Mouse (Mus musculus) mouse embryonic stem cell (cell line): ENCODE measurements around the gene Tm7sf2.
"Not testable (repeated sequence)": the region's sequence is repeated elsewhere in the genome, so short reads cannot be mapped to it uniquely, and the experiment has no call there.

Experiments used
- in situ Hi-C, 2 experiments: fragments of 300-500 bp; cut with MboI; formaldehyde crosslinking; loops; 1 replicate in 1 of 2; 3 replicates in 1 of 2; pipeline ENCODE4 v1.14.3; 2019 to 2020; ENCODE audit warnings: low sequenced_read_pairs in 2 of 2, low pct_unique_long_range_greater_than_20kb in 1 of 2, mixed read lengths in 1 of 2; ENCODE audit not compliant: unreplicated experiment in 1 of 2

The Tm7sf2 gene

DNA sequence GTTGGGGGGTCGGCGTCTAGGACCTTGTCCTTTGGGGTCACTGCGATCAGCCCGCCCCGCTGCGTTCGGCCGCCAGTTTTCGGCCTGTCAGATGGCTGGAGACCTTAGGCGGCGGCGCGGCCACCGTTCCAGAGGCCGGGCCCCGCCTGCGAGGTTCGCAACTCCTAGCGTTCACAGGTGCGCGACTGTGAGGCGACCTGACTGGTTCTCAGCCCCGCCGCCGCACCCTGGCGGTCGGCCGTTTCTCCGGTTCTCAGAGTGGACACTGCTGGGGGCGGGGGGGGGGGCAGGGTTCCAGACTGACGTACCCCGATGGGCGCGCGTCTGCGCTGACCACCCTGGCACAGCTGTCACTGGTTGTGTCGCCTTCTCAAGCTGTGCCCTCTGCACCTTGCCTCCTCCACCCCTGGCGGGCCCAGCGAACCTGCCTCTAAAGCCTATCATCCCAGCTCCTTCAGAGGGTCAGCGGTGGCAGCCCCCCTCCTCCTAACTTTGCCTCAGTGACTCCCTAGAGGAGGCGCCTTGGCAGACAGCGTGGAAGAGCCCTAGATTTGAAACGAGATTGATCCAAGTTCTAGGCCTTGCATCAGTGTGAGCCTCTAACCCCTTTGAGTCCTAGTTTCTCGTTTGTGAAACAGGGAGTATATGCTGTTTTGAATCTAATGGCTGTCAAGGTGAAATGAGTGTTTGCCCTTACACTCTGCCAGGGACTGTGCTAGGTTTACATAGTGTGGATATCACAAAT, 20.8 kb downstream of the Tm7sf2 start:
- in situ Hi-C loops = no loop called here

DNA sequence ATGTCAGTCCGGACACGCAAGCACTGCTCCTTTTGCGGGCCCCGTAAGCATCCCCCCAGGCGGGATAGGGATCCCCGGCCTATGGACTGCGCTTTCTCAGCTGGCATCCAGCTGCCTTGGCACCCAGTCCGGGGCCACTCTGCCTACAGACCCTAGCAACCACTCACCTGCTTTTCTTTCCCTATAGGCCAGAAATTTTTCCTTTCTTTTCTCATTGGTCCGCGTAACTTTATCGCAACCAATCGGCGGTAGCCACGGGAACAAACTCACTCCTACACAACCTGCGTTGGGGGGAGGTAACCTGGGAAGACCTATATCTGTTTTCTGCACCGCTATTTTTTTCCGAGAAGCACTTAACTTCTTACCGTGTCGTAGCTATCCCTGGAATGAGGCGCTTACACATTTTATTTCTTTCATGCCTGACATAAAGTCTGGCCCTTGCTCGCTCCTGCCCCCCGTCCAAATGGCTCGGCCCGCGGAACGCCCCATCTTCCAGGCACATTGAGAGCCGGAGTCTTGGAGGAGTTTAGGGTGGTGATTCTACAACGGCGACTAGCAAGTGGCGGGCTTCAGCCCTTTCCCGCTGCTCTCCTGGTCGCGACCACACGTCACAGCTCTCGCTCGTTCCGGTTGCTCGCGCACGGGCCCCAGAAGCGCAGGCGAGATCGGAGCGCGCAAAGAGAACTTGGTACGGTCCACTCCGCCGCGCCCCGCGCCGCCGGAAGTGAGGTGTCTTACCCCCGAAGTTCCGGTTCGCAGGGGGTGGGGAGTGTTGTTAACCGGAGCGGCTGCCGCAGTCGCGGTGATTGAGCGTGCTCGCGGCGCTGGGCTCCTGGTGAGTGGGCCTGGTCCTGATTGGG, 21.6 kb downstream of the Tm7sf2 start, which contains the start of gene Syvn1:
Gene Syvn1 (plus strand): TSS at position 283 of the 860 bp plus-strand sequence.
- in situ Hi-C loops = no loop called here

GRCm38 (mm10) chr19:6045366-6046293, 22.5 kb downstream of the Tm7sf2 start:
- in situ Hi-C loops = no loop called here

DNA sequence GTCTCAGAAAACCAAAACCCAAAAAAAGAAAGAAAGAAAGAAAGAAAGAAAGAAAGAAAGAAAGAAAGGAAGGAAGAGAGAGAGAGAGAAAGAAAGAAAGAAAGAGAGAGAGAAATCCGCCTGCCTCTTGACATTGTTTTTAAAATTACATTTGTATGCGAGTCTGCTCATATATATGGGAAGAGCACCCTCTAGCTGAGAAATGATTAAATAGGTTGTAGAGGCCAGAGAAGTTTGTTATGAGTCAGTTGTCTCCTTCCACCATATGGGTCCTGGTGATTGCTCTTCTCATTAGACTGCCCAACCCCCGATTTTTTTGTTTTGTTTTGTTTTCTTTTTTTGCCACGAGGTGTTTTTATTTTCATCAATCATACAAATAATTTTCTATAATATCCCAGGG, 24.1 kb downstream of the Tm7sf2 start:
- in situ Hi-C loops = not testable (repeated sequence)

DNA sequence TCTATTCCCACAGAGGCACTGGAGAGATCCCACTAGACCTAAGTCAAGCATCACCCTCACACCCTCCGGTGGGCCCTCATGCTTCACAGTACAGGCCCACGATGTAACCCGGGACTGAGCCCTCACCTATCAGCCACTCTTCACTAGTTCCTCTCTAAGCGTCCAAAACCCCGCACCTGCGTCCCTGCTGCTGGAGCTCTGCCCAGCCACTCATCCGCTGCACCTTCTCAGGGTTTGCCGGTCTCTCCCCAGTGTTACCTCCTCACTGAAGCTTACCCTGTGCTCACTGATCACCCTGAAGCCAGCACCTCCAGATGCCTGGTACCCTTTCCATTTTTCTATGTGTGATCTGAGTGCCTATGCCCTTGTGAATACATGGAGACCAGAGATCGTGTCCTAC, 25.9 kb downstream of the Tm7sf2 start:
- in situ Hi-C loops = no loop called here

DNA sequence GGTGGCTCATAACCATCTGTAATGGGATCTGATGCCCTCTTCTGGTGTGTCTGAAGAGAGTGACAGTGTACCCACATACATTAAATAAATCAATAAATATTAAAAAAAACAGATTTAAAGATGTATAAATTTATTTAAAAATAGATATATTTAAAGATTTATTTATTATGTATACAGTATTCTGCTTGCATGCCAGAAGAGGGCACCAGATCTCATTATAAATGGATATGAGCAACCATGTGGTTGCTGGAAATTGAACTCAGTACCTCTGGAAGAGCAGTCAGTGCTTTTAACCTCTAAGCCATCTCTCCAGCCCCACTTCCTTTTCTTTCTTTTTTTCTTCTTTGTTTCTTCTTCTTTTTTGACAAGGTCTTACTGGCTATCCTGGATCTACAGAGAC, 28.2 kb downstream of the Tm7sf2 start:
- in situ Hi-C loops = no loop called here

GRCm38 (mm10) chr19:6038326-6038725, 29.8 kb downstream of the Tm7sf2 start:
- in situ Hi-C loops = loop anchor here in 1 of 2 experiments (5.0 kb wide), 1 partner anchor 89 kb away; the partner anchor contains the start of gene Snx15

- in situ Hi-C loops = loop anchor here in 1 of 2 experiments (5.0 kb wide), 1 partner anchor 90 kb away; the partner anchor contains the start of gene Snx15
Observed at GRCm38 (mm10) chr19:6037695-6038094, 30.5 kb downstream of the Tm7sf2 start.

GRCm38 (mm10) chr19:6035966-6036585, 32.1 kb downstream of the Tm7sf2 start:
- in situ Hi-C loops = loop anchor here in 1 of 2 experiments (5.0 kb wide), 1 partner anchor 91 kb away; the partner anchor contains the start of gene Snx15

DNA sequence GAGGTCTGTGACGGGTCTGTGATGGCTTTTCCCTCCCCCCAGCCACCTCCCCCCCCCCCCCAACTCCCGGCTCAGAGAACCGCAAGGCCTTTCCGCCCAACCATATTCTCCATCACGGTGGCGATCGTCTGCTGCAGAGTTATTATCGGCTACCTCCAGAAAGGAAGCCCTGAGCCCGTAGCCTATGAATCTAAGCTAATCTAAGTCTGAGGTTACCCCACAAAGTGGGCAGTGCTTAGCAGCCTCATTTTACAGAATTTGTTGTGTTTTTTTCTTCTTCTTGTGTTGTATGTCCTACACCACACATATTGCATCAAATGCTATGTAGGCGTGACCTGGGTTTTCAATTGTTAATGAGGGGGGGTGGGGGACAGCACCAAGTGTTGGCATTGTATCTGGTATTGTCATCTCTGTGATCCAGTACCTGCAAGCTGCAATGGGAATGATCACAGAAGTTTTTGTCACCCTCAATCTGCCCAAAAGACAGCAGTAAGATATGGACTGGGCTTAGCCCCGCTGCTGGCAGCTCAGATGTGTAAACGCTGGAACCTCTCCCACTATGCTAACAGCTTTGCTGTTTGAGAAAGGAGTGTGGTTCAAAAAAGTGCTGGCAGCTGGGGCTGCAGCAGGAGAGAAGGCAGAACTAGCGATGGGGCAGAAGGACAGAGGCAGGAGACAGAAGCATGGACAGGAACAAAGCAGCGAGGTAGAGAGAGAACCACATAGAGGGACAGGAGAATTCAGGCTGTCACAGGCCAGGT, 37.5 kb downstream of the Tm7sf2 start:
- in situ Hi-C loops = no loop called here

GRCm38 (mm10) chr19:6029426-6029825, 38.7 kb downstream of the Tm7sf2 start:
- in situ Hi-C loops = no loop called here

DNA sequence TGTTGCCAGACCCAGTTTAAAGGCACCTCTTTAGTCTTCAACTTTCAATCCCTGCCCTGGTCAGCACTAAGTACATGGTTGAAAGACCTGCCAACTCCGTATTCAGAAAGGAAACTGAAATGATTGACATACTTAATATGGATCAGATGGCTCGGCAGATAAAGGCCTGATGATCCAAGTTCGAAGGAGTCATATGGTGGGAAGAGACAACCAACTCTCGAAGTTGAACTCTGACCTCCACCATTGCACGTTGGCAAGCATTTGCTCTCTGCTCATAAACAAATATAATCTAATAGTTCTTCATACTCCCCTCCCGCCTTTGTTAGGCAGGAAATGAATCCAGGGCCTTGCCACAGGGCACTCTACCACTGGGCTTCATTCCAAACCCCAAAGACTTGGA, 39.2 kb downstream of the Tm7sf2 start:
- in situ Hi-C loops = no loop called here

GRCm38 (mm10) chr19:6023930-6024329, 44.2 kb downstream of the Tm7sf2 start:
- in situ Hi-C loops = no loop called here

DNA sequence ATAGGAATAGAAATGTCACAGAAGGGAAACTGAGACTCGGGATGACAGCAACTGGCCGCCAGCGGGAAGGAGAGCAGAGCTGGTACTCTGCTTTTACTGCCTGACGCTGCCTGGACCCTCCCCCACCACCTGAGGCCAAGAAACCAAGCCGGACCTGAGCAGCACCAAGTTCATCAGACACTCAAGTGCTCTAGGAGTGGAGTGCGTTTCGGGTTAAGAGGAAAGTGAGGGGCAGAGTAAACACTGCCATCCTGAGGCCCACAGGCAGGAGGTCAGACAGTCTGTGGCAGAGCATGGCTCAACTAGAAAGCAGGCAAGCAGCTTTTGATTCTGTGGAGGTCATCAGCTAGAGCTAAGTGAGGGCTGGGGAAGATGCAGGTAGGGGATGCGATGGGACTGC, 45.1 kb downstream of the Tm7sf2 start:
- in situ Hi-C loops = no loop called here

DNA sequence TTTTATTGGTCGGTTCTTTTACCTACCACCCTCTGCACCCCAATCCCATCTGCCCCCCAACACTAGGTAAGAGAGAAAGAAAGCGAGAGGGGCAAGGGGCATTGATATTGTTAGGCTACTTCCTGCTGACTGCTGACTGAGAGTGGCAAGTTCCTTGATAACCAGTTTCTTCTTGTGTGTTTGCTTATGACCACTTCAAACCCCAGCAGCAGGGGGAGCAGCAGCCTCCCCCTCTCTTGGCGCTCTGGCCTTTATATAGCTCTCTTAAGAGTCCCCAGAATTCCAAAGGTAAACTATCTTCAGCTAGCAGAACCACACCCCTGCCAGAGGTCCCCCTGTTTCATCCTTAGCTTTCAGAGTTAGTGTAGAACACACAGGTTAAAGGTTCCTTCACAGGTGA, 47.9 kb downstream of the Tm7sf2 start:
- in situ Hi-C loops = no loop called here

DNA sequence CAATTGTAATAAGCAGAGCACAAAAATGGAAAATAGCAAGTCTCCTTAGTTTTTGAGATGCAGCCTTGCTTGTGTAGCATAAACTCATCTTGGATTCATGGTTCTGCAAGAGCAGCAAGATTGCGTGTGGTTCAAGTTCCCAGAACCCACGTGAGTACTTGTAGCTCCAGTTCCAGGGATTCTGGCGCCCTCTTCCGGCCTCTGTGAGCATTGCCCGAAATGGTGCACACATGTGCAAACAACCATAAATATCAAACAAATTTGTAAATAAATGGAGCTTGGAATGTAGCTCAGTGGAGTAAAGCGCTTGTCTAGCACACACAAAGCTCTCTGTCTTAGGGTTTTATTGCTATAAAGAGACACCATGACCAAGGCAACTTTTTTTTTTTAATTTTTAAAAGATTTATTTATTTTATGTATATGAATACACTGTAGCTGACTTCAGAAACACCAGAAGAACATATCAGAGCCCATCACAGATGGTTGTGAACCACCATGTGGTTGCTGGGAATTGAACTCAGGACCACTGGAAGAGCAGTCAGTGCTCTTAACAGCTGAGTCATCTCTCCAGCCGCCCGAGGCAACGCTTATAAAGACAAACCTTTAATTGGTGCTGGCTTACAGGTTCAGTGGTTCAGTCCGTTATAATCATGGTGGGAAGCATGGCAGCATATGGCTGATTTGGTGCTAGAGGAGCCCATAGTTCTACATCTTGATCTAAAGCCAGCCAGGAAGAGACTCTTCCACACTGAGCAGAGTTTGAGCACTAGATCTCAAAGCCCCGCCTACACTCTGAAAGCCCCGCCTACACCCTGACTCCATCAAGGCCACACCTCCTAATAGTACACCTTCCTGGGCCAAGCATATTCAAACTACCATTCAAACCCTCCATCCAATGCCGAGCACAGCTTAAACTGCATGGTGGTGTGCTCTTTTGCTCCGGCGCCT, 49.8 kb downstream of the Tm7sf2 start:
- in situ Hi-C loops = loop anchor here (5.0 to 10.0 kb wide), 2 partner anchors 56 to 106 kb away; partner anchors contain the start of genes Pola2 (in 1 of the 2) and Snx15 (in 1 of the 2)
